Mouse (Mus musculus) limb, embryonic 12.5 days (tissue): Measurements from ENCODE around the gene Larp7. TPM values are rescaled to one million over a fixed set of nuclear protein-coding genes. Genes with fewer than 3 reads are reported as not detected.

Source experiments
- ATAC-seq: fragments of 200-750 bp; cut with Nextera tagmentation; 2 replicates; pipeline ENCODE4 v1.8.0; 2017; ENCODE audit warnings: low read depth, moderate TSS enrichment; ENCODE audit not compliant: insufficient number of reproducible peaks, insufficient read depth, low FRiP score, low TSS enrichment
- H3K27ac ChIP-seq: fragments of 300-500 bp; sonication (generic); 2 replicates; pipeline ENCODE4 v1.5.1; 2016; ENCODE audit warnings: mild to moderate bottlenecking, moderate library complexity
- H3K27me3 ChIP-seq: fragments of 300-500 bp; sonication (generic); 2 replicates; pipeline ENCODE4 v1.6.1; 2016; ENCODE audit warnings: mild to moderate bottlenecking, moderate library complexity
- H3K36me3 ChIP-seq: fragments of 300-500 bp; sonication (generic); 2 replicates; pipeline ENCODE4 v1.6.1; 2016; ENCODE audit warnings: mild to moderate bottlenecking, moderate library complexity
- H3K4me1 ChIP-seq: fragments of 300-500 bp; sonication (generic); replicated peaks from 2 replicates; pipeline ENCODE4 v1.6.1; 2016
- H3K4me2 ChIP-seq: fragments of 300-500 bp; sonication (generic); 2 replicates; pipeline ENCODE4 v1.6.1; 2016; ENCODE audit warnings: mild to moderate bottlenecking, moderate library complexity
- H3K4me3 ChIP-seq: fragments of 300-500 bp; sonication (generic); replicated peaks from 2 replicates; pipeline ENCODE4 v1.5.1; 2016; ENCODE audit warnings: mild to moderate bottlenecking
- H3K9ac ChIP-seq: fragments of 300-500 bp; sonication (generic); replicated peaks from 2 replicates; pipeline ENCODE4 v1.6.1; 2016; ENCODE audit warnings: mild to moderate bottlenecking, moderate library complexity
- H3K9me3 ChIP-seq: fragments of 300-500 bp; sonication (generic); 2 replicates; pipeline ENCODE4 v1.6.1; 2016; ENCODE audit warnings: mild to moderate bottlenecking, moderate library complexity
- WGBS: fragments of 180-500 bp; shearing (Covaris S2); methylation state at CpG from one replicate; pipeline ENCODE4 v1.1.7; 2016; 5-methylcytosine and 5-hydroxymethylcytosine counted together
- microRNA counts: library from miRNA; unstranded; fragments of <30 nt; microRNA quantifications from one replicate; lab custom pipeline; 2017
- microRNA-seq: library from miRNA; unstranded; fragments of <30 nt; microRNA quantifications from one replicate; pipeline ENCODE4, GENCODE M21; 2017
- polyA plus RNA-seq: library from polyadenylated mRNA; unstranded; fragments of >200 nt; fragmentation: Nextera tagmentation; extraction: Ambion mirVana; gene quantifications from 2 replicates; pipeline ENCODE4 v1.2.1, GENCODE M21; 2016

Larp7 gene
- polyA plus RNA-seq, 1 experiment from 2014 or later: 66.2 TPM

DNA sequence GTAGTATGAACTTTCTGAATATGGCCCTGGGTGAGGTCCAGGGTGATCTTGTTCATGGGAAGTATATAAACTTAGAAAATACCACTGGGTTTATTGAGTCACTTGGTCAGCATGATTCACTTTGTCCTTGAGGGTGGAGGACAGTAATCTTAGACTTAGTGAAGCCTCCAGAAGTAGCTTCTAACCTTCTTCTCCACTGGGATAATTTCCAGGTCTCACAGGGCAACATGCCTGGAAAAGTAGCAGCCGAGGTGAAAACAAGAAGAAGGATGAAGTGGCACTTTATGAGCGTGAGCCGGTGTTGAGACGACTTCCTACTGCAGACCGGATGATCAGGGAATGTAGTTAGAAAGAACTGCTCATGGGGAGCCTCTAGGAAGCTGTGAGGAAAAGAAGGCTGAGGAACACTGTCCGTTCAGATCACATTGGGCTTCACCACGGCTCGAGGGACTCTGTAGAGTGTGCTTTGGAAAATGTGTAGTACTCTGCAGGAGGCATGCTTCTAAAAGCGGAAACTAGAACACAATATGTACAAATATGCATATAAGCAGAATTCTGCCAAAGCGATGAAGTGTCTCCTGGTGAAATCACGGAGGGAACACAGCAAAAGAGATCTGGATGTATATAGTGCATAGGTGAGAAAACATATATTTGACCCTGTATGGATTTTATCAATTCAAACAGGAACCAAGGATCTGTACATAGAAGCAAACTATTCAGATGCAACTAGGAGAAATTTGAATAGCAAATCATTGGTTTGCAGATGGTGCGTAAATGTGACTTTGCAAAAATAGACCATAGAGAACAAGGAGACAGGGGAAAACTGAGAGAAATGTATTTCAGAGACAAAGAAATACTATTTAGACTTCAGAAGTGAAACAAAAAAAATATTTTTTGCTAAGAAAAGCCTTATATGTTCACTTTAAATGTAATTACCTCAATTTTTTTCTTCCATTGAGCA is 41.1 kb downstream of the Larp7 start:
- no peak overlapping the region for H3K4me3 ChIP-seq
- no peaks in the 10 kb centered on the region for H3K27me3 ChIP-seq
- no peak overlapping the region for H3K4me2 ChIP-seq
- ATAC-seq: no peak
- no peaks in the 10 kb centered on the region for H3K36me3 ChIP-seq
- no peaks in the 10 kb centered on the region for H3K9me3 ChIP-seq
- no peak overlapping the region for H3K27ac ChIP-seq
- WGBS: 75% methylated on average over 12 of the region's 12 CpGs
- H3K9ac ChIP-seq: no peak overlapping the region
- no peaks in the 10 kb centered on the region for H3K4me1 ChIP-seq

DNA sequence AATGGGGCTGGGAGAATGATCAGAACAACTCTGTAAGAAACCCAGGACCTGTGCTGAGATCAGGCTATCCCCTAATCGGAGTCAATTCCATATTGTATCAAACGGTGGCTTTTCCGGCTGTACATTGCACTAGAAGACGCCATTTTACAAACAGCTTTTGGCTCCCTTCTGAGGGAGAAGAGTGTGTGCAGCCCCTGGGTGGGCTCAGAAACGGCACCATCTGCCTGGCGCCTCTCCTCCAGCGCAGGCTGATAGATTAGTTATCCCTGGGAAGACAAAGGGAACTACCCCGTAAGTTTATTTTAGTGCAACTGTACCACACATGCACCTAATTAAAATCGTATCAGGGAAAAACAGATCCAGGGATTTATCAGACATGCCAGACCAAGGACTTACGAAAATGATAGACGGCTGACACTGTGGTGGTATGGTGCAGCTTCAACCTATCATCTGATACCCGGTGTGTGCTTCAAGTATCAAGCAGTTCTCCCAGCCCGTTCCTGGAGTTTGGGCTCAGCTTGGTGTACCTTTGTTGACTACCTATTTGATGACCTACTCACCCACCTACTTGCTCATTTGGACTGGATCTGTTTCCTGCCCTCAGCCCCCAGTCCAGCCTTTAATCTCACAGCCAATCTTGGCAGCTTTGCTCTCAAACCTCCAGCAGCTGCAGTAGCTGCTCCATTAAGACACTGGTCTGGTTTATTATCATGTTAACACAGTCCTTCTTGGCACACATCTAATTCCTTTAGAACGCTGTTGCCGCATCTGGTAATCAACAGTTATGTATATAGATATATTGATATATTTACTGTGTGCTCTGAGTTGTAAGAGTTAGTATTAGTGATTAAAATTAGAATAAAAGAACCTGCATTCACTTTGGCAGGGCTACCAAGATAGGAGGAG is 45.0 kb downstream of the Larp7 start:
- no peaks in the 10 kb centered on the region for H3K36me3 ChIP-seq

DNA sequence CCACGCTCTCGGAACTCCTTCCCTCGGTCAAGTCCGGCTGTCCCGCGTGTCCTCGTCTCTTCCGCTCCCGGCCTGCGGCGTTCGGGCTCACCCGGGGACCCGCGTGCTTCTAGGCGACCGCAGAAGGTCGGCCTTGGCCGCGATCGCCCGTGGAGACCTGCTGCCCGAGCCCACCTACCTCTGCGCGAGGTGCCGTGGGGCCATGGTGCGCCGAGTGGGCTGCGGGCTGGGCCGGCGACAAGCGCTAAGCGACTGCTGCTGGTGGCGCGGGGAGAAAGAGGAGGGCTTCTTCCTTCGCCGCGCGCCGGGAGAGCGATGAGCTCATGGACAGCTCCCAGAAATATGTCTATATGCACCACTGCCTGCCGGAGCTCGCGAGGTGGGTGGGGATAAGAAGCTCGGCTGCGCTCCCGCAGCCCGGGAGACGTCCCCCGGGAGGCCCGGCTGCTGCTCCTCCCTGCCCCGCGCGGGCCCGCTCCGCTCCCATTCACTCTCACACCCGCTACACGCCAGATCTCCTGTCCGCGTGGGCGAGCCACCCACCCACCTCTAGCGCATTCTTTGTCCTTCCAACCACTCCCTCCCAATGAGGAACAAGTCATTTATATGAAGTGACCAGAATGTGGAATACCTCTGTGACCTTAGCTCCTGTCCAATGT is 54.3 kb downstream of the Larp7 start, which contains the start of gene Ank2:
TSS of gene Ank2 (minus strand) at position 609 of the 659 bp plus-strand sequence.
- Histone ChIP-seq H3K27ac (no peak within 1 kb of the TSS), H3K4me2 (peak within 1 kb of the TSS; percentile 100), H3K9me3 (no peaks in the 10 kb centered on the region; the same call in 1 of the 2 replicates), H3K4me1 (peaks cover 14% of the 10 kb centered on the region), H3K36me3 (no peaks in the 10 kb centered on the region), H3K27me3 (peaks cover 43% of the 10 kb centered on the region), H3K9ac (peak within 1 kb of the TSS; percentile 62), H3K4me3 (peak within 1 kb of the TSS; percentile 63)
- WGBS: under 1% methylated on average over 60 of the region's 62 CpGs
- peak; percentile 67 for ATAC-seq

More for the DNA sequence above, 45.0 kb downstream of the Larp7 start:
- Histone ChIP-seq H3K9me3 (no peaks in the 10 kb centered on the region; the same call in 1 of the 2 replicates), H3K4me2 (no peak overlapping the region), H3K27ac (no peak overlapping the region), H3K27me3 (no peaks in the 10 kb centered on the region), H3K4me1 (no peaks in the 10 kb centered on the region), H3K9ac (no peak overlapping the region), H3K4me3 (no peak overlapping the region)
- no peak for ATAC-seq
- 64% methylated on average over 15 of the region's 15 CpGs for whole genome bisulfite sequencing

DNA sequence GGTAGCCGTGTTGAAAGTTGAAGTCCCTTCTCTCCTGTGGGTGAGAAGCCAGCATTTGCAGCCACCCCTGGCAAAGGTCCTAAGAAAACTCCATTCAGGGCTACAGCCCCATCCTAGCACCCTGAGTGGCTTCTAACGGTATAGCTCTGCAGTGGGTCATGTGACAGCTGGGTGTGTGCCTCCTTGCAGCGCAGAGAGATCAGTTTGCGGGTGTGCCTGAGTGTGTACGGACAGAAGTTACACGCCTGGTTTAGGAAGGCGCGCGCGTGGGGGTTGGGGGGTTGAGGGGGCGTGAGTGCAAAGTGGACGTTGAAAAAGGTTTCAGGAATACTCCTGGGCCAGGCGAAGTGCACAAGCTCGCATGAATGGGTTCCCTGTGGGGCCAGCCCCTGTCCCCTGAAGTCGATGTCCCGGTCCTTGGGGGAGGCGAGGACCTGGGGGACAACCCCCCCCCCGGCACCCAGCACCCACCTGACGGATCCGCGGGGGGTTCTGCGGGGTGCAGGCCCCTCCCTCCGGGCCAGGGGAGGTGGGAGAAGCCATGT is 54.9 kb downstream of the Larp7 start:
- ATAC-seq: peak; percentile 69; the same call in 1 of the 2 replicates
- peak overlapping the region; percentile 62 for H3K9ac ChIP-seq
- peaks cover 14% of the 10 kb centered on the region for H3K4me1 ChIP-seq
- H3K9me3 ChIP-seq: no peaks in the 10 kb centered on the region
- peaks cover 43% of the 10 kb centered on the region for H3K27me3 ChIP-seq
- H3K4me2 ChIP-seq: peak overlapping the region; percentile 100
- no peak overlapping the region for H3K27ac ChIP-seq
- H3K4me3 ChIP-seq: peak overlapping the region; percentile 63
- H3K36me3 ChIP-seq: no peaks in the 10 kb centered on the region
- WGBS: 2% methylated on average over 23 of the region's 23 CpGs

DNA sequence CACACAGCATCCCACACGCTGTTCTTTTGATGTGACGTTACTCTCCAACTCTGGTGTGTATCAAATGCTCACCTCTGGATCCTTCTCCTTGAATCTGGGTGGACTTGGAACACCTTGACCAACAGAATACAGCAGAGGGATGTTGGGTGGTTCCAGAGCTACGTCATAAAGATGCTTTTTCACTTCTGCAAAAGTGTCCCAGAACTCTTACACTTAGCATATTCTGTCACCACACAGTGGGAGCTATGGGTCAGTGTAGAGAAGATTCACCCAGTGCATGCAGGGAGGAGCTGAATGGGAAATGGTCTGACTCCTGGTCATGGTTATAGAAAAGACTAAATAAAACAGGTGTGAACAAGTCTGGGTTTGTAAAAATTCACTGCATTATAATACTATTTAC is 60.5 kb downstream of the Larp7 start:
- WGBS: 91% methylated on average over 3 of the region's 3 CpGs
- ATAC-seq: no peak

DNA sequence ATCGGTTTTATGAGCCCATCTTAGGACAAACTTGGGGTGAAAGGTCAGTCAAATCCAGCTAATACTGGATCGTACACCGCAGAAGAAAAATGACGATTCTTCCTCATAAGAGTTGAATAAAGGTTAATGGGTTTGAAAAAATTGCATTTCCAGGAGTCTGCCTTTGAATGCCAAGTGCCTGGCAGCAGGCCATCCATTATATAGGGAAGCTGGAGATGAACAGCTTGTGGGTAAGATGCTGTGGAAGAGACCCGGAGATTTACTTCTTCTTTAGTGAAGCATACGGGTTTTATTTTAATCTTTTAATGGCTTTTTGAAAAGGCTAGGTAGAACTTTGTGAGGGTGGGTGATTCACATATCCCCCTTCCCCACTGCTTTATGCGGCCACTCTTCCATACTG is 65.8 kb downstream of the Larp7 start:
- Histone ChIP-seq H3K4me2 (no peak overlapping the region), H3K9ac (no peak overlapping the region), H3K4me3 (no peak overlapping the region), H3K27me3 (0 out of 2 replicates have a peak, but pooled peaks cover 3% of the 10 kb centered on the region), H3K27ac (no peak overlapping the region), H3K9me3 (no peaks in the 10 kb centered on the region), H3K4me1 (peaks cover 5% of the 10 kb centered on the region), H3K36me3 (no peaks in the 10 kb centered on the region)
- ATAC-seq: no peak
- 84% methylated on average over 7 of the region's 7 CpGs for WGBS

More for the DNA sequence above, 60.5 kb downstream of the Larp7 start:
- Histone ChIP-seq H3K4me1 (no peaks in the 10 kb centered on the region), H3K4me2 (no peak overlapping the region), H3K9ac (no peak overlapping the region), H3K27me3 (peaks cover 2% of the 10 kb centered on the region), H3K27ac (no peak overlapping the region), H3K9me3 (no peaks in the 10 kb centered on the region), H3K4me3 (no peak overlapping the region), H3K36me3 (no peaks in the 10 kb centered on the region)

MicroRNAs within 50 kb of the gene (microRNA counts, 519-probe panel; counts per million panel counts)
- microRNA mmu-miR-302a (lab: Ali Mortazavi, UCI): not detected
- microRNA mmu-miR-302b (lab: Ali Mortazavi, UCI): not detected
- not detected for microRNA mmu-miR-302c (lab: Ali Mortazavi, UCI)
- microRNA mmu-miR-302d (lab: Ali Mortazavi, UCI): not detected
- 2,953 counts per million, percentile 15 among the panel's probes with 10 or more counts for microRNA mmu-miR-367 (lab: Ali Mortazavi, UCI)

Small RNA genes within 50 kb of the gene (microRNA-seq; reads per million reads assigned to microRNA genes)
- gene Mir302a (134 reads per million, percentile 56 among the genes with 10 or more reads in this experiment), gene Mir302b (91.1 reads per million, percentile 50 among the genes with 10 or more reads in this experiment), gene Mir302c (18.1 reads per million, percentile 31 among the genes with 10 or more reads in this experiment), gene Mir302d (119 reads per million, percentile 54 among the genes with 10 or more reads in this experiment), gene Mir367 (not detected)

Other genes starting within 250 kb of the Larp7 start
- 26.1 and 27.6 TPM in 2 replicates for gene Ank2, start 54.0 kb downstream of the Larp7 start, polyA plus RNA-seq
- 13.0 and 16.0 TPM in 2 replicates for gene Zgrf1, start 140 bp upstream of the Larp7 start, polyA plus RNA-seq
- not detected in 2 replicates for gene Neurog2, start 79.8 kb upstream of the Larp7 start, polyA plus RNA-seq
- 0.46 and 0.74 TPM in 2 replicates for gene Alpk1, start 227.2 kb upstream of the Larp7 start, polyA plus RNA-seq
- gene Tifa, start 236.5 kb upstream of the Larp7 start, polyA plus RNA-seq: 1.6 and 2.1 TPM in 2 replicates